Mouse (Mus musculus) lung, postnatal 10 days (tissue): ENCODE data around the gene P4htm.
"Not testable (repeated sequence)": the region's sequence is repeated elsewhere in the genome, so short reads cannot be mapped to it uniquely, and the experiment has no call there.

Source experiments
- DNase-seq: peaks from one replicate; pipeline ENCODE4 v3.0.0; 2021

The P4htm gene

GRCm38 (mm10) chr9:108596998-108597764 lies at the start of gene P4htm:
Gene P4htm, minus strand, starts transcription at chr9:108597667.
- peak; percentile 79 for DNase-seq

DNA sequence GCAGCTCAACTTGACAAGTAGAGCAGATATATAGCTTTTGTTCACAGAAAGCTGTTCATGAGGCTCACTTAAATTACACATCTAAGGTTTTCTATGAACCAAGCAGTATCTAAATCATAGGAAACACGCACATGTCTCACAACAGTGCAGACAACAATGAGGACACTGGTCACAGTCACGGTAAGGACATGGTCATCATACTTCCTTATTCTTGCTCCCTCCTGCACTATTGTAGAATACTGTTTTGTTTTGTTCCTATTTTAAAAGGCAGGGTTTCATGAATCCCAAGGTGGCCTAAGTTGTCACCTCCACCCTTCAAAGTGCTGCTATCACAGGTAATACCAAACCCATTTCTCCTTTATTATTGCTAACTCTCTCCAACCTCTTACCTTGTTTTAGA lies 42.4 kb upstream of the P4htm start:
- no peak for DNase-seq

- no peak for DNase-seq
Measured at GRCm38 (mm10) chr9:108635415-108635814, 37.9 kb upstream of the P4htm start.

DNA sequence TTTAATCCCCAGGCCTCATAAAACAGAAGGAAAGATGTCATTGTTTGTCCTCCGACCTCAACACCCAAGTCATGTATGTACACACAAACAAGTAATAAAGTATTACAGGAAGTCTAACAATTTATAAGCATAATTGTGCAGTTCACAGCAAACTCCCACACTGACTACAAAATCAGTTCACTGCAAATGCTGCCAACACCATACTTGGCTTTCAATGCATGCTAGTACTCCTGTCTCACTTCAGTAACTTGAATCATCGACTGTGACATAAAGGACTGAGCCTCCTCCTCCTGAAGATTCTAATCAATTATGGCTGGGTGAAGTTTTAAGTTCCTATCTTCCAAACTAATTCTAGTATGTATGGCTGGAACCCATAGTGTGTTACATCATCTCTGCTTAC lies 36.4 kb upstream of the P4htm start:
- no peak for DNase-seq

GRCm38 (mm10) chr9:108632375-108632774 lies 34.9 kb upstream of the P4htm start:
- no peak for DNase-seq

DNA sequence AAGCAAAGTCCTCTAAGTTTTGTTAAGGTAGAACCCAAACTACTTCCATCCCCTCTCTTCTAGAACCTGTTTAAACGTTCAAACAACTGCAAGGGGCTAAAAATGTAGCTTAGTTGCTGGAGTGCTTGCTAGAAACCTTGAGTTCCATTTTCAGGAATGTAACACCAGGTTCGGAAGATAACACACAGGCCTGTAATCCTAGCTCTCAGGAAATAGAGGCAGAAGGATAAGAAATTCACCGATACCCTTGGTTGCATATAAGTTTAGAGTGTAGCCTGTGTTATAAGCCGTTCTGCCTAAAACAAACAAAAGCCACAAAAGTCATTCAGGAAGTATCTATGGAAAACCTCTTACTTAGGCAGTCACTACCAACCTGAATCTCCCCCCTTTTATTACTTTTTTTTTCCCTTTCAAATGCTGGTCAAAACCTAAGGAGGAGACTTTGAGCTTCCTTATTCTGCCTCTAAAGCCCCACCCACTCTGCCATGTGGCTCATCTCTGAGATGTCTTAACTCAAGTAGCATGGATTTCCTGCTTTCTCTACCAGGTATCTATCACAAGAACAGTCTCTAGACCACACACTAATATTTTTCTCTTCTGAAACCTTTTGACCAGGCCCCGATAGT lies 34.3 kb upstream of the P4htm start:
- no peak for DNase-seq

DNA sequence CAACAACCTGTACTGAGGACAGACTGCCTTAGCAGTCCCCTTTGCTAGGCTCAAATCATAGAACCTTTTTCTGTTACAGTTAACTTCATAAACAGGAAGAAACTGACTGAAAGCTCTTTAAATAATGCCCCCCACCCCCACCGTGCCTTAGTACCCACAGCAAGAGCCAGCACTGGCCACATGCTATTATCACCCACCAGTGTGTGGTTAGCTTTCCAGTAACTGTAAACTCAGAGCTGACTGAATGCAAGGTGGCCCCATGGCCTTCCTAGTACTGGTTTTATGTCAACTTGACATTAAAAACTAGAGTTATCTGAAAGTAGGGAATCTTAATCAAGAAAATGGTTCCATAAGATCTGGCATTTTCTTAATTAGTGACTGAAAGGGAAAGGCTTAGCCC lies 33.2 kb upstream of the P4htm start:
- no peak for DNase-seq

DNA sequence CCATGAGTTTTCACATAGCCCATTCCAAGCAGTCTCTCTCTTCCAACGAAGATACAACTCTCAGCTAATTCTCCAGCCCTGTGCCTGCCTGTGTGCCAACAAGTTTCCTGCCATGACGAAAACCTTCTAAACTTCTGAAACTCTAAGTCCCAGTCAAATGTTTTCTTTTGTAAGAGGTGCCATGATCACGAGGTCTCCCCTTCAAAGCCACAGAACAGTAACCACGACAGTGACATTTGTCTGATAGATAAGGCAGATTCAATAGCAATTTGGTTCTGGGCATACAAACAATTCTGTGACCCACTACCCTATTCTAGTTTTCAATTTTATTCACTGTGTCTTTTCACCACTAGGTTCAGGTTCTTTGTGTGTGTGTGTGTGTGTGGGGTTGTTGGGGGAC lies 30.7 kb upstream of the P4htm start:
- DNase-seq, result no peak

DNA sequence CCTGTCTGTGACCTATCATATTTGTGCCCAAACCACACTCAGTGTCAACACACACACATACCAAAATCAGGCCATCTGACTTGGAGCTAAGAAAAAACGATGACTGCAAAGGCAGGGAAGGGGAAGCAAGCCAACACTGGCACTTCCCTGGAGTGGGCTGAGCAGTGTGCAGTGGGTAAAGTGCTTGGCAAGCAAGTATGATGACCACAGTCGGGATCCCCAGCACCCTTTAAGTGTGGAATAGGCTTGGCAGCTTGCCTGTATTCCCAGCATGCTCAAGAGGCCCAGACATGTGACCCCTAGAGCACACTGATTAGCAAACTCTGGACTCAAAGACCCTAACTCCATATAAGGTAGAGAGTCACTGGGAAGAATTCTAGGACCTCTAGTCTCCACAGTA lies 29.0 kb upstream of the P4htm start:
- DNase-seq, result peak; percentile 67

GRCm38 (mm10) chr9:108617301-108617700 lies 19.8 kb upstream of the P4htm start:
- DNase-seq, result no peak

GRCm38 (mm10) chr9:108611488-108611887 lies 14.0 kb upstream of the P4htm start:
- DNase-seq, result no peak

GRCm38 (mm10) chr9:108608889-108609288 lies 11.4 kb upstream of the P4htm start:
- no peak for DNase-seq

- DNase-seq, result not testable (repeated sequence)
Measured at GRCm38 (mm10) chr9:108607929-108608328, 10.5 kb upstream of the P4htm start.

DNA sequence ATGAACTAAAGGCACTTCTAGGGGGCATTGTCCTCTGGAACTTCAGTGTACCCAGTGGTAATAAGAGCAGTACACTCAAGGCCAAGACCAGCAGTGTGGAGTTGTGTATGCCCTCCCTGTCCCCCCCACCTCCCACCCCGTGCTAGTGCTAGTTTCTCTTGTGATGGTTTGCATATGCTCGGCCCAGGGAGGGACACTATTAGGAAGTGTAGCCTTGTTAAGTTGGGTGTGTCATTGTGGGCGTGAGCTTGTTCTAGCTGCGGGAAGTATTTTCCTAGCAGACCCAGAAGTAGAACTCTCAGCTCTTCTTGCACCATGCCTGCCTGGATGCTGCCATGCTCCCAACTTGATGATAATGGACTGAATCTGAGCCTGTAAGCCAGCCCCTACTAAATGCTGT lies 4.5 kb upstream of the P4htm start:
- DNase-seq, result no peak

GRCm38 (mm10) chr9:108600011-108600410 lies 2.5 kb upstream of the P4htm start:
- DNase-seq, result peak; percentile 20

DNA sequence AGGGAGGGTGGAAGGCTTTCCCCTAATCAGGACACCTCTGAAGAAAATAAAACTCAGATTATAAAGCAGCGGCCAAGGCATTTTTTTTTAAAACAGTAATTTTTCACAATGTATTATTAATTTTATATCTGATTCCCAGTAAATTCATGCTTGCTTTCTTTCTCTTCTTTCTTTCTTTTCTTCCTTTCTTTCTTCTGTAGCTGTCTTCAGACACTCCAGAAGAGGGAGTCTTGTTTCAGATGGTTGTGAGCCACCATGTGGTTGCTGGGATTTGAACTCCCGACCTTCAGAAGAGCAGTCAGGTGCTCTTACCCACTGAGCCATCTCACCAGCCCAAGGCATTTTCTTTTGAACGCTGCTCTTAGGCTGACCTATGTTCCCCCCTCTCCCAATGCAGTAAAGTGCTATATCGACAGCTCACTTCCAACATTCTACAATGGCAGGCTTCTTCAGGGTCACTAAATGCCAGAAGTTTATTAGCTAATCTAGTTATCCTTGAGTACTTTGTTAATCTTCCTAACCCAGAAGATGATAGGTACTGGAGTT lies 1.6 kb upstream of the P4htm start:
- DNase-seq, result no peak

- no peak for DNase-seq
Measured at GRCm38 (mm10) chr9:108594354-108594753, 3.1 kb downstream of the P4htm start.

DNA sequence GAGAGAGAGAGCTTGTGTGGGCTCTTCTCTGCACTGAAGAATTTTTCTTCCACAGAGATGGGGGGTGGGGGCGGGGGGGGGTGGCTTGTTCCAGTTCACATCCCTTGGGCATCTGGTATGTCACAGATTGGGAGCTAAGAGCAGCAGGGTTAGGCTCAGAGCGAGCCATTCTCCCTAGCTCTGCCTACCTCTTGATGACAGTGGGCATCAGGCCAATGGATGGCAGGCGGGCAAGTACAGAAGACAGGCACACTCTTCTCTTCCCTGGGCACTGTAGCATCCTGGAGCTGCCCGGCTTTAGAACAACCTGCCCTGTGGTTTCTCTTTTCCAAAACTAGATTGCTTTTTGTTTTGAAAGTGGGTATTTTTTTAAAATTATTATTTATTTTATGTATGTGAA lies 6.0 kb downstream of the P4htm start:
- DNase-seq, result no peak

- no peak for DNase-seq
Measured at GRCm38 (mm10) chr9:108589229-108589628, 8.2 kb downstream of the P4htm start.

GRCm38 (mm10) chr9:108587571-108588180 lies 9.8 kb downstream of the P4htm start:
- peak; percentile 79 for DNase-seq

DNA sequence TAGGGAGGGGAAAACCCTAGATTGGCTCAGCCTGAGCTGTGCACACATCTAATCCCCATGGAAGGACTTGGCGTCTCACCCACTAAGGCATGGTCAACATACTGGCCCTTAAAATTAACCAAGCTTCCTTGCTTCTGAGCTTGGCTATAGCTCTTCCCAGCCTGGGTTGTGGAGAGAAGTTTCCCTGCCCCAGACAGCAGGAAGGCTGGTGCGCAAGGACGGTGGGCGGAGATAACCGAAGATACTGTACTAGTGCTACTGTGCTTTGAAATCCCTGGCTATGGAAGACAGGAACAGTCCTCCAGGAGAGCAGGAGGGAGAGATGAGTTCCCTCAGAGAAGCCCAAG lies 18.1 kb downstream of the P4htm start:
- DNase-seq, result no peak

GRCm38 (mm10) chr9:108578545-108579343 lies 18.7 kb downstream of the P4htm start, which contains the start of gene Wdr6:
Gene Wdr6, minus strand, starts transcription at chr9:108578739.
- DNase-seq, result peak; percentile 96

- DNase-seq, result peak; percentile 87
Measured at GRCm38 (mm10) chr9:108577934-108578544, 19.4 kb downstream of the P4htm start.
